Mouse (Mus musculus) cerebellum, adult 2 months (tissue): ENCODE measurements around the gene Galnt9.

Experiments
- CTCF ChIP-seq: fragments of 200-500 bp; IDR thresholded peaks from 2 replicates; pipeline ENCODE4 v1.5.1; 2011; ENCODE audit warnings: low read depth, mild to moderate bottlenecking, control low read depth, low read length, moderate library complexity, borderline replicate concordance; ENCODE audit not compliant: insufficient read depth
- POLR2A ChIP-seq: fragments of 200-500 bp; IDR thresholded peaks from 2 replicates; pipeline ENCODE4 v1.6.1; 2011; ENCODE audit warnings: low read length, control low read depth, borderline replicate concordance; ENCODE audit not compliant: insufficient read depth

DNA sequence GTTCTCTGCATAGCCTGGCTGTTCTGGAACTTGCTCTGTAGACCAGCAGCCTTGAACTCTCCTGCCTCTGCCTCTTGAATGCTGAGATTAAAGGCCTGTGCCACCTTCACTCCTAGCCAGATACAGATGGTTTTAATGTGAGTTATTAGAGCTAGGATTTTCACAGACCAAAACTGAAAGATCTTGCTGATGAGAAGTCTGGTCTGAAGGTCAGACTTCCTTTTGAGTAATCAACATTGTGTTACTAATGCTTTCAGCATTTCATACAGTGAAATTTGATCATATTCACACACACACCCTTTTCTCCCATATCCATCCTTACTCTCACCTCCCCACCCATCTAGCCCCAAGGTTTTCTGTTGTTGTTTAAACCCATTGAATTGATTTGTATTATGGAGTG lies 115.5 kb downstream of the Galnt9 start:
- no peak for TF ChIP-seq POLR2A
- TF ChIP-seq CTCF, result no peak
